Mouse (Mus musculus) small intestine, adult 2 months (tissue): Measurements from ENCODE around the gene Syna. TPM values are rescaled to one million over a fixed set of nuclear protein-coding genes. Genes with fewer than 3 reads are reported as not detected.
A peak's percentile ranks its signal among the peaks of the same experiment; 100 is the strongest.

Experiments used
- H3K27ac ChIP-seq: fragments of 200-500 bp; 2 replicates; pipeline ENCODE4 v1.5.1; 2012; ENCODE audit warnings: low read depth, low read length, control low read depth, inconsistent platforms; ENCODE audit not compliant: insufficient read depth
- H3K27me3 ChIP-seq: fragments of 200-500 bp; 2 replicates; pipeline ENCODE4 v1.6.1; 2012; ENCODE audit warnings: mild to moderate bottlenecking, moderate library complexity, low read length, inconsistent platforms; ENCODE audit not compliant: control insufficient read depth, insufficient read depth
- H3K36me3 ChIP-seq: fragments of 200-500 bp; 2 replicates; pipeline ENCODE4 v1.6.1; 2012; ENCODE audit warnings: mild to moderate bottlenecking, low read length, control low read depth, inconsistent platforms; ENCODE audit not compliant: control insufficient read depth, insufficient read depth
- H3K4me1 ChIP-seq: fragments of 200-500 bp; 2 replicates; pipeline ENCODE4 v1.6.1; 2012; ENCODE audit warnings: low read length, inconsistent platforms, mixed read lengths; ENCODE audit not compliant: control insufficient read depth, insufficient read depth, insufficient read length
- H3K4me3 ChIP-seq: fragments of 200-500 bp; 2 replicates; pipeline ENCODE4 v1.5.1; 2012; ENCODE audit warnings: low read depth, mild to moderate bottlenecking, control low read depth, inconsistent platforms, low read length, moderate library complexity
- CTCF ChIP-seq: fragments of 200-500 bp; IDR thresholded peaks from 2 replicates; pipeline ENCODE4 v1.5.1; 2012; ENCODE audit warnings: low read depth, mild to moderate bottlenecking, control low read depth, inconsistent platforms, low read length, moderate library complexity, mixed read lengths; ENCODE audit not compliant: insufficient replicate concordance, insufficient read length; ENCODE audit errors: extremely low read depth
- POLR2A ChIP-seq: fragments of 200-500 bp; IDR thresholded peaks from 2 replicates; pipeline ENCODE4 v1.6.1; 2012; ENCODE audit warnings: low read depth, mild to moderate bottlenecking, control low read depth, inconsistent platforms, low read length, moderate library complexity
- WGBS: fragments of 180-500 bp; shearing (Covaris S2); methylation state at CpG from one replicate; pipeline ENCODE4 v1.1.7; 2018; 5-methylcytosine and 5-hydroxymethylcytosine counted together
- polyA plus RNA-seq: library from polyadenylated mRNA; depleted of rRNA; stranded (reverse); fragments of >200 nt; gene quantifications from 2 replicates; pipeline ENCODE4 v1.2.3, GENCODE M21; 2012; rRNA removed

Gene Syna
- polyA plus RNA-seq: 1.6 and 3.1 TPM in 2 replicates

DNA sequence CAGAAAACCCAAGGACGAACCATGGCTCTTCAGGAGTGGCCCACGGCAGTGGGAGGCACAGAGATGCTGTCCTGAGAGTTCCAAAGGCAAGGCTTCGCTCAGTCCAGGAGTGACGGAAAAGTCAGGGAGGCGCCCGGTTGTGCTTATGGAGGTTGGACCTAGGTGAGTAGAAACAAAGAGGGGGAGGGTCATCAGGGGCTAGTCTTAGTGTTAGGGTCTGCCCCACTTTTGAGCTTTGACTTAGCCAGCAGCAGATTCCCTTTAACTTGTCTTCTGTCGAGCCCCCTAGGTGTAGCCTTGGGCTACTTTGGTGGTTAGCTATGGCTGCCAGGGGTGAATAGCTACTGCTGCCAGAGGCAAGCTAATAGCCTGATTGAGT, at the start of gene Syna:
Syna (minus strand) TSS at position 101 of the 379 bp plus-strand sequence.
- Histone ChIP-seq H3K27me3 (no peaks in the 10 kb centered on the region), H3K27ac (peak within 1 kb of the TSS; percentile 26; the same call in 1 of the 2 replicates), H3K4me1 (peaks cover 21% of the 10 kb centered on the region), H3K36me3 (no peaks in the 10 kb centered on the region), H3K4me3 (no peak within 1 kb of the TSS)
- WGBS: 86% methylated on average over 7 of the region's 7 CpGs
- TF ChIP-seq CTCF (no peak), POLR2A (no peak)

- no peaks in the 10 kb centered on the region for H3K27me3 ChIP-seq
- WGBS: 66% methylated on average over 5 of the region's 5 CpGs
- peaks cover 7% of the 10 kb centered on the region for H3K4me1 ChIP-seq
- H3K36me3 ChIP-seq: no peaks in the 10 kb centered on the region
- TF ChIP-seq CTCF: no peak
- no peak overlapping the region for H3K4me3 ChIP-seq
- peak overlapping the region; percentile 45 for H3K27ac ChIP-seq
Observed at GRCm38 (mm10) chr5:134607121-134607520, 47.1 kb upstream of the Syna start.

DNA sequence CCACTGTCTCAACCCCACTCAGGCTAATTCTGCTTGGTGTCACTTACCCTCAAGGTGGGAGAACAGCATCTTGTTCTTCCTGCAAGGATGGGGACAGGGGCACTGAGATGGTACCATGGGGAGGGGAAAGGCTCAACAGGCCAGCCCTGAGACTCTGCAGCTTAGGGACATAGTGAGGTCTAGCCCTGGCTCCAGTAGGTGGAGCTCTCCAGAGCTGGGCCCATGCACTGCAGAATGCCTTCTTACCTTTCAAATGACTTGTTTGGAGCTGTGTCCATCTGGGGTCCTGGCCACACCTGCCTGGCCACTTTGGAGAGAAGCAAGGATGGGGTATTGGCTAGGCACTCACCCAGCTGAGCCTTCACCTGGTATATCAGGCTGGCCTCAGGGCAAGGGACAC, 46.3 kb upstream of the Syna start:
- Histone ChIP-seq H3K4me1 (peaks cover 4% of the 10 kb centered on the region), H3K36me3 (no peaks in the 10 kb centered on the region), H3K4me3 (no peak overlapping the region), H3K27ac (peak overlapping the region; percentile 45), H3K27me3 (no peaks in the 10 kb centered on the region)
- no peak for TF ChIP-seq CTCF
- TF ChIP-seq POLR2A: no peak

GRCm38 (mm10) chr5:134604376-134604775, 44.4 kb upstream of the Syna start:
- no peak overlapping the region for H3K27ac ChIP-seq
- H3K27me3 ChIP-seq: no peaks in the 10 kb centered on the region
- 88% methylated on average over 11 of the region's 11 CpGs for WGBS
- no peak overlapping the region for H3K4me3 ChIP-seq
- no peaks in the 10 kb centered on the region for H3K36me3 ChIP-seq
- TF ChIP-seq POLR2A: no peak
- TF ChIP-seq CTCF: no peak
- peaks cover 4% of the 10 kb centered on the region for H3K4me1 ChIP-seq

GRCm38 (mm10) chr5:134597711-134598110, 37.7 kb upstream of the Syna start:
- WGBS: 83% methylated on average over 10 of the region's 10 CpGs
- H3K4me3 ChIP-seq: no peak overlapping the region
- H3K36me3 ChIP-seq: peaks cover 43% of the 10 kb centered on the region
- TF ChIP-seq CTCF: no peak
- no peak for TF ChIP-seq POLR2A
- H3K27me3 ChIP-seq: no peaks in the 10 kb centered on the region
- H3K27ac ChIP-seq: no peak overlapping the region
- H3K4me1 ChIP-seq: no peaks in the 10 kb centered on the region

GRCm38 (mm10) chr5:134593093-134593492, 33.1 kb upstream of the Syna start:
- Histone ChIP-seq H3K4me3 (no peak overlapping the region), H3K27ac (no peak overlapping the region), H3K36me3 (peaks cover 50% of the 10 kb centered on the region), H3K27me3 (no peaks in the 10 kb centered on the region), H3K4me1 (no peaks in the 10 kb centered on the region)
- WGBS: 89% methylated on average over 9 of the region's 9 CpGs
- TF ChIP-seq CTCF (no peak), POLR2A (no peak)

- Histone ChIP-seq H3K27ac (no peak overlapping the region), H3K4me3 (no peak overlapping the region), H3K27me3 (no peaks in the 10 kb centered on the region)
Observed at GRCm38 (mm10) chr5:134592026-134592581, 32.1 kb upstream of the Syna start.

DNA sequence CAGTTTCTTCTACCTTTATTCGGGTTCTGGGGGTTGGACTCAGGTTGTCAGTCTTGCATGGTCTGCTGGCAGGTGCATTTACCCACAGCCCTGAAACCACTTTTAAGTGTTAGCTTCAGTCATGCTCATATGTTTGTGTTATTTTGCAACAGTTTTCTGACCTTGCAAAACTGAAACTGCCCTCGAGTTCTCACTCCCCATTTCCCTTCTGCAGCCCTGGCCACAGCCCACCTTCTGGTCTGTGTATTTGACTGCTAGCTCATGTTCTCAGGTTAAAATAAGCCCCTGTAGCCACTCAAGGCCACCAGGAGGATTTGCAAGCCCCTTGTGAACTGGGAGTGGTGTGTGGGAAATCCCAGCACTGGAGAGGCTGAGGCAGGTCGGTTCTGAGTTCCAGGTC, 29.9 kb upstream of the Syna start:
- TF ChIP-seq POLR2A: no peak
- no peak for TF ChIP-seq CTCF
- Histone ChIP-seq H3K27me3 (no peaks in the 10 kb centered on the region), H3K4me1 (peaks cover 3% of the 10 kb centered on the region; the same call in 1 of the 2 replicates), H3K36me3 (peaks cover 34% of the 10 kb centered on the region), H3K27ac (peak overlapping the region; percentile 65), H3K4me3 (no peak overlapping the region)
- 76% methylated on average over 3 of the region's 3 CpGs for WGBS

More at GRCm38 (mm10) chr5:134592026-134592581, 32.1 kb upstream of the Syna start:
- TF ChIP-seq CTCF (no peak), POLR2A (no peak)
- peaks cover 46% of the 10 kb centered on the region for H3K36me3 ChIP-seq
- 85% methylated on average over 11 of the region's 11 CpGs for WGBS
- no peaks in the 10 kb centered on the region for H3K4me1 ChIP-seq
